Mouse (Mus musculus): Measurements from ENCODE around the gene Plppr4.

Plppr4 gene

GRCm38 (mm10) chr3:117294308-117294925 is 66.3 kb downstream of the Plppr4 start:
- DNase-seq (ENCODE audit: low read depth, low spot score): no peak
